Mouse (Mus musculus): ENCODE data around the gene Mllt6.
"Not testable (repeated sequence)": the region's sequence is repeated elsewhere in the genome, so short reads cannot be mapped to it uniquely, and the experiment has no call there.

The Mllt6 gene

GRCm38 (mm10) chr11:97696669-97697068 lies 33.5 kb downstream of the Mllt6 start:
- no peak for DNase-seq (ENCODE audit: low spot score)

- DNase-seq (ENCODE audit: low spot score) = no peak
Measured at GRCm38 (mm10) chr11:97697199-97697890, 34.1 kb downstream of the Mllt6 start.

GRCm38 (mm10) chr11:97697891-97698529 lies 34.8 kb downstream of the Mllt6 start:
- no peak for DNase-seq (ENCODE audit: low spot score)

DNA sequence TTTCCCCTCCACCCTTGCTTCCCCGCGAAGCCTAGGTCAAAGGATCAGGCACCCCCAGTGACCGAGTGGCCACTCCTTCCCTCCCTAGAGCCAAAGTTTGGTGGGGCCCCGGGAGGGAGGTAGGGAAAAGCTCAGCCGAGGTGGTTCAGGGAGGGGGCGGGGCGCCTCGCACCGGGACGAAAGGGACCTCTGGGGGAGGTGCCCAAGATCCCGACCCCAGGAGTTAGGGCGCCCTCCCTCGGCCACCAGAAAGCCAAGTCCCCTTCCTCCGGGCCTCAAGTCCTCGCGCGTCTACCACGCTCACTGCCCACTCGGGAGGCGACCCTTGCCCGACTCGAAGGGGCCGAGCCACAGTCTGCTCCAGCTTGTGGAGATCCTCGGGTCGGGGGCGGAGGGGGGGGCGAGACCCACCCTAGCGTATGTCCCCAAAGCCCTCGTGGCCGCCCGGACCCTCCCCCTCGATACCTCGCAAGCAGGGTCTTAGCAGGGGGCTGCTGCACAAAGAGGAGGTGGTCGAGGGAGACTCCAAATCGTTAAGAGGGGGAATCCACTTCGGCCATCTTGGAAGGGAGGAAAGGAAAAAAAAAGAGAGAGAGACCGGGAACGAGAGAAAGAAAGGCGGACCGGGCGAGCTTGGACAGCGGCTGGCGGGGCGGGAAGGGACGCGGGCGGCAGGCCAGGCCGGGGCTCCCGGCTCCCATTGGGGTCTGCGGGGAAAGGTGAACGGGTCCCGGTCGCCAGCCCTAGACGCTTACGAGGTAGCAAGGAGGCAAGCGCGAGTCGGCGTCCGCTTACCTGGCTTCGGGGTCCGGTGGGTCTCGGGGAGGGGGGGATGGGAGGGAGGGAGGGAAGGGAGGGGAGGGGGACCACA lies 35.8 kb downstream of the Mllt6 start:
- DNase-seq (ENCODE audit: low spot score) = peak; percentile 84

- peak; percentile 93 for DNase-seq (ENCODE audit: low spot score)
Measured at GRCm38 (mm10) chr11:97699626-97700002, 36.4 kb downstream of the Mllt6 start.

DNA sequence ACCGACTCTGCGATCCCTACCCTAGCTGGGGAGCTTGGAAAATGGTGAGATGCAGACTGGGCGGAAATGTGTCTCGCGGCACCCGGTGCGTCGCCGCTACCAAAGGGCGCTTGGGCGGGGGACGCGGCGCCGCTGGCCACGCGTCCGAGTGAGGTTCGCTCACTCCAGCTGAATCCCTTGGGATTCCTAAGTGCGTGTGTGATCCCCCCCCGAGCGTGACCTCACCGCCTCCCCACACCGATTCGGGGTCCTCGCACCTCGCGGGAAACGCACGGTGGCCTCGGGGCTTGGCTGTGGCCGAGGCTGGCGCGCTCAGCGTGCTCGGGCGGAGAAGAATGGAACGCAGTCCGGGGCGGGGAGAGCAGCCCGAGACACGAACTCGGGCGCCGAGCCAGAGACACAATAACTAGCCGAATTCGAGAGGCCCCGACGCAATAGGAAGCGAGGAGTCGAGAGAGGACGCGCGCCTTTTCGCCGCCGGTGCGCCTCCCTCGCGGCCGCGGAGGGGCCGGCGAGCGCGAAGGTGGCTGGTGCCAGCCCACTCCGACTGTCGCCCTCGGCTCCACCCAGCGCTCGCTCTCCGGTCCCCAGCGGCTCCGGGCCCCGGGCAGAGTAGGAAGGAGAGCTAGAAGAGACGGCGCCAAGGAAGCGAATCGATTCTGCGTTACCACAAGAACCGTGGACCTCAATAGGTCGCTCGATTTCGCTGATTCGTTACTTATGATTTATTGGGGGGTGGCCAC lies 37.0 kb downstream of the Mllt6 start, which contains the start of gene Pcgf2:
Gene Pcgf2 (minus strand): TSS at position 495 of the 743 bp plus-strand sequence.
- DNase-seq (ENCODE audit: low spot score) = peak; percentile 89

DNA sequence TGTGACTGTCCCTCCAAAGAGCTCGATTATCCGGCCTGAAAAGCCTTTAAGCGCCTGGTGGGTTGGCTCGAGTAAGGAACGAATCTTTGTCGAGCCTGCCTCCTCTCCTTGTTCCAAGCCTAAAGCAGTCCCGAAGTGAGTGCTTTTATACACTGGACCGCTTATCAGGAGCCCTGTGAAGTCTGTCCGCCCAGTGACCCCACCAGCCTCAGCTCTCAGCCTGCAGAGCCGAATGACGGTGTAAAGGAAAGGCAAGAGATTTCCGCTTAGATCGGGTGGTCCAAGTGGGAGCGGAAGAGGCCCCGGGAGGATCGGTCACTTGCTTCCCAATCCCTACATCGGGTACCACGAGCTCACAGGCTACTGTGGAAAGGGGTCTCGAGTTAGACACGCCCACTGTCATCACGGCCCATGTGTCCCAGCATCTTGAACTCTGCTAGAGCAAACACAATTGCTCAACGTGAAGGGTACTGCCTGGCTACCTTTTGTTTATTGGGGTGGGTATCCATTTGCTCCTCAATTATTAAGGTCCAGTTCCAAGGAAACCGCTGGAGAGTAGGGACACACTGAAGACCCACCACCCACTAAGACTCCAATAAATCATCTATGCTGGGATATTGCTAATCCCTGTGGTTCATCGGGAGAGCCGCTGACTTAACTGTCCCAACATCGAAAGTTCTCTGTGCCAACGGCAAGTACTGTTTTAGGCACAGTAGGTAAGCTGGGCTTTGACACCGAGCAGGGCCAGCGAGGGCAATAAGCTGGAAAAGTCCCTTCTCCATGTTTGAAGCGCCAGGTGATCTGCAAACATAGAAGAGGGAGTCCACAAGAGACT lies 37.7 kb downstream of the Mllt6 start:
- peak; percentile 43 for DNase-seq (ENCODE audit: low spot score)

- no peak for DNase-seq (ENCODE audit: low spot score)
Measured at GRCm38 (mm10) chr11:97701581-97702392, 38.6 kb downstream of the Mllt6 start.

- peak; percentile 89 for DNase-seq (ENCODE audit: low spot score)
Measured at GRCm38 (mm10) chr11:97702393-97702745, 39.2 kb downstream of the Mllt6 start.

GRCm38 (mm10) chr11:97703039-97703826 lies 40.0 kb downstream of the Mllt6 start, which contains the start of gene Psmb3:
Psmb3 (plus strand) TSS chr11:97703399.
- peak; percentile 100 for DNase-seq (ENCODE audit: low spot score)

DNA sequence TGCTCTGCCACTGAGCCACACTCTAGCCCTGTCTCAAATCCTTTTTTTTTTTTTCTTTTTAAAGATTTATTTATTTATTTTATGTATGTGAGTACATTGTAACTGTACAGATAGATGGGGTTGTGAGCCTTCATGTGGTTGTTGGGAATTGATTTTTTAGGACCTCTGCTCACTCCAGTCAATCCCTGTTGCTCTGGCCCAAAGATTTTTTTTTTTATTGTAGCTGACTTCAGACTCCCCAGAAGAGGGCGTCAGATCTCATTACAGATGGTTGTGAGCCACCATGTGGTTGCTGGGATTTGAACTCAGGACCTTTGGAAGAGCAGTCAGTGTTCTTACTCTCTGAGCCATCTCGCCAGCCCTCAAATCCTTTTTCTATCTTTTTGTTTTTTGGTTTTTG lies 46.9 kb downstream of the Mllt6 start:
- not testable (repeated sequence) for DNase-seq (ENCODE audit: low spot score)

GRCm38 (mm10) chr11:97711200-97711900 lies 48.1 kb downstream of the Mllt6 start:
- DNase-seq (ENCODE audit: low spot score) = no peak

DNA sequence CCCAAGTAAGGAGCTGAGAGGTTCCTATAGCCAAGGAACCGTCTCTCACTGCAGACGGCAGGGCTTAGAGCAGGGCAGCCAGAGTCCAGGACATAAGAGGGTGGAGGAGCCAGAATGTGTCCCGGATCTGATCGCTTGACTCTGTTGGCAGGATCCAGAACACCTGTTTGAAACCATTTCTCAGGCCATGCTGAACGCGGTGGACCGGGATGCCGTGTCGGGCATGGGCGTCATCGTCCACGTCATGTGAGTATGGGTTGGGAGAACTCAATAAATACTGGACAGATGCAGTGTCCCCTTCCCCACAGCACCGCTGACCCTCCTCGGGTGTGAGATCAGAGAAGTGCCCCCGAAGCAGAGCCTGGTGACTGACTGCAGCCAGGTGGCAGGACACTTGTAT lies 49.1 kb downstream of the Mllt6 start:
- no peak for DNase-seq (ENCODE audit: low spot score)

DNA sequence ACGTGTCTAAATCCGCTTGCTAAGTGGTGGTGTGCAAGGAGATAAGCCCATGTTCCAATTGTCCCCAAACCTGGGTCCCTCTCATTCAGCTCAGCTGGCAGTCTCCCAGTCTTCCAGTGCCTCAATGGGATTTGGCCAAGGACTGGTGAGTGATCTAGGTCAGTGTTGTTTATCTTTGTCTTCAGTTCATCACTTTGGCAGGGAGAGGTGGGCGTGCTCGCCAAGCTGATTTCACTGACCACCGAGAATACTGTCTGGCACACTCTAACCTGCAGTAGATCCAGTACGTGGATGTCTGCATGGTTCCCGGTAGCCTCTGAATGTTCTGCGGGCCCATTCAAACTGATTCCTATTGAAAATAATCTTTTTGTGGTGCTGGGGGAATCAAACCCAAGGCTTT lies 50.7 kb downstream of the Mllt6 start:
- DNase-seq (ENCODE audit: low spot score) = no peak

GRCm38 (mm10) chr11:97714356-97714755 lies 51.1 kb downstream of the Mllt6 start:
- DNase-seq (ENCODE audit: low spot score) = no peak

GRCm38 (mm10) chr11:97714784-97715760 lies 51.9 kb downstream of the Mllt6 start:
- no peak for DNase-seq (ENCODE audit: low spot score)

DNA sequence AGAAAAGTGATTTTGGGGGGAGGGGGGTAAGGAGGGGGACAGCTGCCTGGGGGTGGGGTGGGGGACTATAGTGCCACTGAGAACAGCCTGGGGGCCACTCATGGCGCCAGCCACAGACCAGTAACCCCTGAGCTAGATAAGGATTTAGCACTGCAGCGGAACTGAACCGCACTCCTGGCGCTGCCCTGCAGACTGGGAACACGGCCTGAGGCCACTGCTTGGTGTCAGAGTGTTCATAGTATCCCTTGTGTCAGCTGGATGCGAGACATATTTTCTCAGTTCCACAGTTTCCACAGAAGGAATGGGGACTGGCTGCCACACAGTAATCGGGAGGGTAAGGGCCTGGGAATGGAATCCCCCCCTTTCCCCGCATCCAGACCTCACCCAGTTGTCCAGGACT lies 52.8 kb downstream of the Mllt6 start:
- no peak for DNase-seq (ENCODE audit: low spot score)

All from urinary bladder, postnatal 14 days (tissue).